Mouse (Mus musculus) liver, embryonic 14.5 days (tissue): ENCODE results near the gene Msln. TPM values are rescaled to one million over a fixed set of nuclear protein-coding genes. Genes with fewer than 3 reads are reported as not detected.
A peak's percentile ranks its signal among the peaks of the same experiment; 100 is the strongest.

ENCODE experiments used
- ATAC-seq: fragments of 200-750 bp; cut with Nextera tagmentation; 2 replicates; pipeline ENCODE4 v1.8.0; 2017; ENCODE audit warnings: moderate number of reproducible peaks, mild to moderate bottlenecking, moderate library complexity; ENCODE audit not compliant: insufficient read depth
- DNase-seq, 3 experiments: peaks; one replicate each; pipeline ENCODE4 v3.0.0-alpha.2; 2012 to 2013; ENCODE audit warnings: low read depth in 3 of 3, low spot score in 3 of 3
- H3K27ac ChIP-seq: fragments of 300-500 bp; sonication (generic); 2 replicates; pipeline ENCODE4 v1.5.1; 2014; ENCODE audit warnings: moderate library complexity, mild to moderate bottlenecking, control low read depth, inconsistent platforms
- H3K27me3 ChIP-seq: fragments of 300-500 bp; sonication (generic); 2 replicates; pipeline ENCODE4 v1.6.1; 2014; ENCODE audit warnings: mild to moderate bottlenecking, low read length, moderate library complexity; ENCODE audit not compliant: control insufficient read depth, insufficient read depth
- H3K36me3 ChIP-seq: fragments of 300-500 bp; sonication (generic); replicated peaks from 2 replicates; pipeline ENCODE4 v1.6.1; 2014; ENCODE audit warnings: low read depth; ENCODE audit not compliant: control insufficient read depth, insufficient read depth
- H3K4me1 ChIP-seq, 2 experiments: fragments of 200-500 bp in 1 of 2; fragments of 300-500 bp in 1 of 2; sonication (generic) in 1 of 2; replicated peaks; 2 replicates each; pipeline ENCODE4 v1.6.1; 2012 to 2014; ENCODE audit warnings: antibody characterized with exemption in 1 of 2, inconsistent platforms in 1 of 2, low read length in 1 of 2; ENCODE audit not compliant: control insufficient read depth in 2 of 2, insufficient read depth in 2 of 2
- H3K4me2 ChIP-seq: fragments of 300-500 bp; sonication (generic); 2 replicates; pipeline ENCODE4 v1.6.1; 2014; ENCODE audit warnings: low read depth, mild to moderate bottlenecking, control low read depth, moderate library complexity
- H3K4me3 ChIP-seq, 2 experiments: fragments of 200-500 bp in 1 of 2; fragments of 300-500 bp in 1 of 2; sonication (generic) in 1 of 2; 2 replicates each; pipeline ENCODE4 v1.5.1; 2012 to 2014; ENCODE audit warnings: low read depth in 2 of 2, low read length in 2 of 2, mild to moderate bottlenecking in 2 of 2, control low read depth in 1 of 2, inconsistent platforms in 1 of 2, moderate library complexity in 1 of 2; ENCODE audit not compliant: insufficient read depth in 1 of 2
- H3K9ac ChIP-seq: fragments of 300-500 bp; sonication (generic); replicated peaks from 2 replicates; pipeline ENCODE4 v1.6.1; 2014; ENCODE audit warnings: mild to moderate bottlenecking, control low read depth, moderate library complexity
- H3K9me3 ChIP-seq: fragments of 300-500 bp; sonication (generic); 2 replicates; pipeline ENCODE4 v1.6.1; 2016; ENCODE audit warnings: low read length, mixed read lengths; ENCODE audit not compliant: control insufficient read depth
- CTCF ChIP-seq: IDR thresholded peaks from 2 replicates; pipeline ENCODE4 v1.5.1; 2016; ENCODE audit warnings: antibody characterized with exemption, low read depth, control low read depth
- EP300 ChIP-seq: IDR thresholded peaks from 2 replicates; pipeline ENCODE4 v1.6.1; 2016; ENCODE audit warnings: antibody characterized with exemption, low read depth
- WGBS: fragments of 180-500 bp; shearing (Covaris S2); extraction: QIAGEN DNeasy Blood & Tissue Kit; methylation state at CpG from one replicate; pipeline ENCODE4 v1.1.7; 2014; ENCODE audit not compliant: insufficient replicate concordance; 5-methylcytosine and 5-hydroxymethylcytosine counted together
- polyA plus RNA-seq, 2 experiments: library from polyadenylated mRNA; depleted of rRNA in 1 of 2; stranded (reverse) in 1 of 2; unstranded in 1 of 2; fragments of >200 nt; fragmentation: Nextera tagmentation in 1 of 2; extraction: Ambion mirVana in 1 of 2; gene quantifications; 2 replicates each; pipeline versions ENCODE4 v1.2.1 to v1.2.3; 2012 to 2014

Gene Msln
- polyA plus RNA-seq, 2 experiments = 0.66 to 1.0 TPM

GRCm38 (mm10) chr17:25738861-25739260 is 15.3 kb downstream of the Msln start:
- TF ChIP-seq CTCF = no peak
- TF ChIP-seq EP300 = no peak
- no peak overlapping the region for H3K4me2 ChIP-seq
- H3K4me3 ChIP-seq = no peak overlapping the region
- H3K27ac ChIP-seq = no peak overlapping the region
- H3K36me3 ChIP-seq = no peaks in the 10 kb centered on the region
- H3K9me3 ChIP-seq = no peaks in the 10 kb centered on the region
- H3K9ac ChIP-seq = no peak overlapping the region
- WGBS = 58% methylated on average over 7 of the region's 7 CpGs
- no peaks in the 10 kb centered on the region for H3K27me3 ChIP-seq
- ATAC-seq (no peak), DNase-seq (no peak)
- no peaks in the 10 kb centered on the region for H3K4me1 ChIP-seq

- DNase-seq (no peak), ATAC-seq (no peak)
- Histone ChIP-seq H3K27me3 (no peaks in the 10 kb centered on the region), H3K9me3 (no peaks in the 10 kb centered on the region), H3K27ac (no peak within 1 kb of the TSS), H3K4me2 (no peak within 1 kb of the TSS), H3K4me3 (no peak within 1 kb of the TSS), H3K4me1 (no peaks in the 10 kb centered on the region), H3K9ac (no peak within 1 kb of the TSS), H3K36me3 (no peaks in the 10 kb centered on the region)
- no peak for TF ChIP-seq EP300
- TF ChIP-seq CTCF = no peak
- 58% methylated on average over 3 of the region's 3 CpGs for WGBS
These were observed 18.4 kb downstream of the Msln start, which contains the start of gene Mslnl for GRCm38 (mm10) chr17:25735745-25736144. Mslnl (plus strand) TSS chr17:25736042.

GRCm38 (mm10) chr17:25735246-25735645 is 18.9 kb downstream of the Msln start:
- H3K4me1 ChIP-seq = no peaks in the 10 kb centered on the region
- WGBS = 67% methylated on average over 5 of the region's 5 CpGs
- no peak for TF ChIP-seq EP300
- no peak for TF ChIP-seq CTCF
- ATAC-seq = no peak
- no peak overlapping the region for H3K9ac ChIP-seq
- no peaks in the 10 kb centered on the region for H3K36me3 ChIP-seq
- no peaks in the 10 kb centered on the region for H3K9me3 ChIP-seq
- DNase-seq = no peak
- H3K4me3 ChIP-seq = no peak overlapping the region
- no peaks in the 10 kb centered on the region for H3K27me3 ChIP-seq
- H3K4me2 ChIP-seq = no peak overlapping the region
- H3K27ac ChIP-seq = no peak overlapping the region

GRCm38 (mm10) chr17:25732082-25732481 is 22.1 kb downstream of the Msln start:
- no peaks in the 10 kb centered on the region for H3K9me3 ChIP-seq
- H3K4me1 ChIP-seq = no peaks in the 10 kb centered on the region; a peak in 1 of 4 replicates
- H3K4me2 ChIP-seq = no peak overlapping the region
- TF ChIP-seq CTCF = peak; percentile 97
- no peak for TF ChIP-seq EP300
- 22% methylated on average over 2 of the region's 2 CpGs for WGBS
- no peaks in the 10 kb centered on the region for H3K36me3 ChIP-seq
- H3K27me3 ChIP-seq = no peaks in the 10 kb centered on the region
- H3K9ac ChIP-seq = no peak overlapping the region
- no peak for ATAC-seq
- peak; percentile 29 to 67 (median 35) for DNase-seq
- no peak overlapping the region for H3K4me3 ChIP-seq
- H3K27ac ChIP-seq = no peak overlapping the region

- no peak for ATAC-seq
- peaks cover 0 to 2% of the 10 kb centered on the region in 2 experiments; a peak in 1 of 4 replicates for H3K4me1 ChIP-seq
- DNase-seq = no peak
- H3K9me3 ChIP-seq = no peaks in the 10 kb centered on the region
- WGBS = 22% methylated on average over 4 of the region's 4 CpGs
- H3K4me3 ChIP-seq = peak overlapping the region; percentile 60 to 73
- H3K27ac ChIP-seq = peak overlapping the region; percentile 10; the same call in 1 of the 2 replicates
- H3K36me3 ChIP-seq = no peaks in the 10 kb centered on the region; the same call in 1 of the 2 replicates
- no peaks in the 10 kb centered on the region for H3K27me3 ChIP-seq
- TF ChIP-seq EP300 (no peak), CTCF (no peak)
- peak overlapping the region; percentile 78 for H3K4me2 ChIP-seq
- peak overlapping the region; percentile 75 for H3K9ac ChIP-seq
These were observed 26.2 kb downstream of the Msln start for GRCm38 (mm10) chr17:25728009-25728270.
